Mouse (Mus musculus) liver, embryonic 16.5 days (tissue): ENCODE data around the gene Ccr3. TPM values are rescaled to one million over a fixed set of nuclear protein-coding genes. Genes with fewer than 3 reads are reported as not detected.
"Not testable (repeated sequence)": the region's sequence is repeated elsewhere in the genome, so short reads cannot be mapped to it uniquely, and the experiment has no call there.

Experiments
- ATAC-seq: fragments of 200-750 bp; cut with Nextera tagmentation; 2 replicates; pipeline ENCODE4 v1.8.0; 2017; ENCODE audit warnings: low read depth, mild to moderate bottlenecking, moderate number of reproducible peaks, moderate library complexity
- H3K27ac ChIP-seq: fragments of 300-500 bp; sonication (generic); 2 replicates; pipeline ENCODE4 v1.5.1; 2014; ENCODE audit warnings: mild to moderate bottlenecking, low read length
- H3K27me3 ChIP-seq: fragments of 300-500 bp; sonication (generic); 2 replicates; pipeline ENCODE4 v1.6.1; 2014; ENCODE audit warnings: low read depth, low read length, mixed read lengths; ENCODE audit not compliant: control insufficient read depth, insufficient read depth
- H3K36me3 ChIP-seq: fragments of 300-500 bp; sonication (generic); 2 replicates; pipeline ENCODE4 v1.6.1; 2014; ENCODE audit warnings: mild to moderate bottlenecking; ENCODE audit not compliant: control insufficient read depth, insufficient read depth
- H3K4me1 ChIP-seq: fragments of 300-500 bp; sonication (generic); 2 replicates; pipeline ENCODE4 v1.6.1; 2014; ENCODE audit warnings: low read depth, low read length, mixed read lengths; ENCODE audit not compliant: control insufficient read depth
- H3K4me2 ChIP-seq: fragments of 300-500 bp; sonication (generic); 2 replicates; pipeline ENCODE4 v1.6.1; 2014; ENCODE audit warnings: low read depth, low read length, mixed read lengths
- H3K4me3 ChIP-seq: fragments of 300-500 bp; sonication (generic); 2 replicates; pipeline ENCODE4 v1.5.1; 2014; ENCODE audit warnings: low read depth, mild to moderate bottlenecking, low read length
- H3K9ac ChIP-seq: fragments of 300-500 bp; sonication (generic); 2 replicates; pipeline ENCODE4 v1.6.1; 2014; ENCODE audit warnings: low read depth, low read length
- H3K9me3 ChIP-seq: fragments of 300-500 bp; sonication (generic); replicated peaks from 2 replicates; pipeline ENCODE4 v1.6.1; 2016; ENCODE audit warnings: low read length; ENCODE audit not compliant: control insufficient read depth
- WGBS: fragments of 180-500 bp; shearing (Covaris S2); extraction: QIAGEN DNeasy Blood & Tissue Kit; methylation state at CpG from one replicate; pipeline ENCODE4 v1.1.7; 2014; ENCODE audit not compliant: insufficient replicate concordance; 5-methylcytosine and 5-hydroxymethylcytosine counted together
- polyA plus RNA-seq: library from polyadenylated mRNA; unstranded; fragments of >200 nt; fragmentation: Nextera tagmentation; extraction: Ambion mirVana; gene quantifications from 2 replicates; pipeline ENCODE4 v1.2.1, GENCODE M21; 2015

Gene Ccr3
- polyA plus RNA-seq: 0.14 and 0.18 TPM in 2 replicates

DNA sequence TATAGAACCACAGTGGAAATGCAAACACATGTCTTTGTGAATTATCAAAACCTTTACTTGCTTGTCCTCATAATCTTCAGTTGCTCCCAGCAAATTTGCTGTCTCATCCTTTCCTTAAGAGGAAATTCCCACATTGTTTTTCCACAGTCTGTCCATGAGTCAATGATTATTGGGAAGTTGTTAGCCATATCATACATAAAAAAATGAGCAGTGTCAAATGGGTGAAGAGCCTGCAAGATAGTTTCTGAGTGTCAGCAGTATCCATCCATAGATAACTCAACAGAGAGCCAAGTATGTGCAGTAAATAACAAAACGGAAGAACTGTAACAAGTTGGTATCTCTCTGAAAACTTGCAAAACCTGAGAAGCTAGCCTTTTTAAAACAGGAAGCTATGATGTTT, at the start of gene Ccr3:
Gene Ccr3, plus strand, starts transcription at position 301 of the 400 bp plus-strand sequence.
- H3K9ac ChIP-seq: no peak within 1 kb of the TSS
- H3K4me3 ChIP-seq: no peak within 1 kb of the TSS
- ATAC-seq: no peak
- H3K27me3 ChIP-seq: no peaks in the 10 kb centered on the region
- no peak within 1 kb of the TSS for H3K4me2 ChIP-seq
- H3K36me3 ChIP-seq: no peaks in the 10 kb centered on the region
- 69% methylated on average over 1 of the region's 1 CpGs for WGBS
- H3K9me3 ChIP-seq: no peaks in the 10 kb centered on the region
- no peak within 1 kb of the TSS for H3K27ac ChIP-seq
- H3K4me1 ChIP-seq: no peaks in the 10 kb centered on the region

DNA sequence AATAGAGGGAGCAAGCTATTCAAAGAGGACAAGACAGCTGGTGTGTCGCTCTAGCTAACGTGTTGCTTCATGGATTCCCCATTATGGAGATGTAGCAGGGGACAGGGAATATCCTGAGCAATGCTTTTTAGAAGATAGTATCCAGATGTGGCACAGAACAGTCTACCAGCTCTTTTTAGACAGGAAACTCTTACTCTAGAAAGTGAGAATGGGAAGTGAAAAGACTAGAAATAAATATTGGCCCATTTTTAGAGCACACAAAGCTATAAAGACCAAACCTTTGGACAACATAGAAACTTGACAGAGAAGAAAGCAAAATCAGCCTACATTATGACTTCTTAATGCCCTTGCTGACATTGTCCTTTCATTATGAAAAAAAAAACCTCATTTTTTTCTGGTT, 46.1 kb upstream of the Ccr3 start:
- Histone ChIP-seq H3K27ac (no peak overlapping the region), H3K4me2 (no peak overlapping the region), H3K4me3 (no peak overlapping the region), H3K4me1 (no peaks in the 10 kb centered on the region), H3K9me3 (no peaks in the 10 kb centered on the region), H3K27me3 (no peaks in the 10 kb centered on the region), H3K9ac (no peak overlapping the region), H3K36me3 (no peaks in the 10 kb centered on the region)
- no peak for ATAC-seq
- 63% methylated on average over 2 of the region's 2 CpGs for WGBS

GRCm38 (mm10) chr9:123976876-123977663, 44.7 kb upstream of the Ccr3 start:
- no peaks in the 10 kb centered on the region for H3K9me3 ChIP-seq
- 53% methylated on average over 9 of the region's 9 CpGs for WGBS
- H3K9ac ChIP-seq: no peak overlapping the region
- no peak overlapping the region for H3K27ac ChIP-seq
- H3K4me1 ChIP-seq: peaks cover 9% of the 10 kb centered on the region
- H3K4me3 ChIP-seq: no peak overlapping the region
- H3K4me2 ChIP-seq: no peak overlapping the region
- no peak for ATAC-seq
- no peaks in the 10 kb centered on the region for H3K36me3 ChIP-seq
- no peaks in the 10 kb centered on the region for H3K27me3 ChIP-seq

DNA sequence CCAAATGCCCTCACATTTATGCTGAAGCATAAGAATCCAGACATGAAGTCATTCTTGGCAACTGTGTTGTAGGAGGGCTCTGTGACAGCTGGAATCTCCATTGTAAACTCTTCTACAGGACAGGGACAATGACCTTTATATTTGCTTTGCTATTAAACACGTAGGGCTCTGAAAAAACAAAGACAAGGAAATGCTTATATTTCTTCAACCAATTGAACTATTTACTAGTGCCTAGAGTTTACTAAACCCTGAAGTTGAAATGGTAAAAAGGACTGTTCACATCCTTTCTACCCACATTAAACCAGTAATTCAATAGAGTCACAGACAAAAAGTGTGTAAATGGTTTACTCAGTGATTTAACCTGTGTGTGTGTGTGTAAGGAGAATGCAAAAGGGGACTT, 43.5 kb upstream of the Ccr3 start, which contains the start of gene Ccr1l1:
Gene Ccr1l1, minus strand, starts transcription at position 101 of the 400 bp plus-strand sequence.
- WGBS: 78% methylated on average over 1 of the region's 1 CpGs

GRCm38 (mm10) chr9:123980858-123981475, 40.8 kb upstream of the Ccr3 start:
- ATAC-seq: peak; percentile 72
- not testable (repeated sequence) for H3K9me3 ChIP-seq, H3K4me2 ChIP-seq, H3K27me3 ChIP-seq, H3K9ac ChIP-seq, H3K4me3 ChIP-seq, H3K36me3 ChIP-seq
- Histone ChIP-seq H3K27ac (0 out of 2 replicates have a peak overlapping the region, but pooled peaks have one; percentile 47), H3K4me1 (peaks cover 12% of the 10 kb centered on the region)
- WGBS: no CpG with 5 or more reads among the region's 3 CpGs

More for the DNA sequence above, 43.5 kb upstream of the Ccr3 start, which contains the start of gene Ccr1l1:
- Histone ChIP-seq H3K27me3 (no peaks in the 10 kb centered on the region), H3K4me1 (peaks cover 10% of the 10 kb centered on the region), H3K27ac (no peak within 1 kb of the TSS), H3K4me3 (no peak within 1 kb of the TSS), H3K9me3 (no peaks in the 10 kb centered on the region), H3K36me3 (no peaks in the 10 kb centered on the region), H3K4me2 (no peak within 1 kb of the TSS), H3K9ac (no peak within 1 kb of the TSS)
- ATAC-seq: no peak

DNA sequence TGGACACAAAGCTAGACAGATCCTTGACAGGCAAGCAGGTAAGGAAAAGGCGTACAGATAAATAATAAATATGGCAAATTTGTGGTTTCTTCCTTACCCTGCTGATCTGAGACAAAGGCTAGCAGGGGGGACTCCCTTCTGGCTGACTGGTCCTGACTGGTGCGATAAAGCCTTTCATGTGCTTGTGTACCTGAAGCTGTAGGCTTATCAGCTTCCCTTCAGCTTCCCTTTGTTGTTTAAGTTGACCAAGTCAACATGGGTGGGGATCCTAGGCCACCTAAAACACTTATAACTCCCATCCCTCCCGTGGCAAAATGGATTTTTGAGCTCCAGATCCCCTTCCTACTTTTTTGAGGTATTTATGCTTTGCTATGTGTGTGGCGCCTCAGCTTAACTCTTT, 39.9 kb upstream of the Ccr3 start:
- H3K4me2 ChIP-seq: no peak overlapping the region
- no peaks in the 10 kb centered on the region for H3K9me3 ChIP-seq
- H3K4me3 ChIP-seq: no peak overlapping the region
- H3K27ac ChIP-seq: no peak overlapping the region
- H3K36me3 ChIP-seq: no peaks in the 10 kb centered on the region
- H3K27me3 ChIP-seq: no peaks in the 10 kb centered on the region
- peak; percentile 74 for ATAC-seq
- no peak overlapping the region for H3K9ac ChIP-seq
- H3K4me1 ChIP-seq: peaks cover 18% of the 10 kb centered on the region
- 26% methylated on average over 4 of the region's 4 CpGs for WGBS

- Histone ChIP-seq H3K4me3 (no peak overlapping the region), H3K4me1 (peaks cover 18% of the 10 kb centered on the region), H3K36me3 (no peaks in the 10 kb centered on the region), H3K9me3 (no peaks in the 10 kb centered on the region), H3K27ac (no peak overlapping the region), H3K4me2 (no peak overlapping the region), H3K9ac (no peak overlapping the region), H3K27me3 (no peaks in the 10 kb centered on the region)
- ATAC-seq: no peak
- 13% methylated on average over 1 of the region's 1 CpGs for WGBS
These were observed 39.1 kb upstream of the Ccr3 start for GRCm38 (mm10) chr9:123982720-123983119.

- no peak overlapping the region for H3K4me2 ChIP-seq
- no peak overlapping the region for H3K4me3 ChIP-seq
- no peak overlapping the region for H3K27ac ChIP-seq
- no peaks in the 10 kb centered on the region for H3K27me3 ChIP-seq
- H3K4me1 ChIP-seq: peaks cover 18% of the 10 kb centered on the region
- ATAC-seq: no peak
- no peaks in the 10 kb centered on the region for H3K9me3 ChIP-seq
- no peak overlapping the region for H3K9ac ChIP-seq
- H3K36me3 ChIP-seq: no peaks in the 10 kb centered on the region
These were observed 36.8 kb upstream of the Ccr3 start for GRCm38 (mm10) chr9:123984943-123985342.

GRCm38 (mm10) chr9:123986217-123986616, 35.6 kb upstream of the Ccr3 start:
- H3K9me3 ChIP-seq: no peaks in the 10 kb centered on the region
- no peak overlapping the region for H3K27ac ChIP-seq
- no peak overlapping the region for H3K4me3 ChIP-seq
- WGBS: 37% methylated on average over 2 of the region's 2 CpGs
- H3K4me1 ChIP-seq: peaks cover 18% of the 10 kb centered on the region
- no peaks in the 10 kb centered on the region for H3K27me3 ChIP-seq
- ATAC-seq: peak; percentile 50
- no peak overlapping the region for H3K4me2 ChIP-seq
- H3K36me3 ChIP-seq: no peaks in the 10 kb centered on the region
- H3K9ac ChIP-seq: no peak overlapping the region
